ENCODE assay signal across 22 mouse cellular contexts in the genomic region with DNA sequence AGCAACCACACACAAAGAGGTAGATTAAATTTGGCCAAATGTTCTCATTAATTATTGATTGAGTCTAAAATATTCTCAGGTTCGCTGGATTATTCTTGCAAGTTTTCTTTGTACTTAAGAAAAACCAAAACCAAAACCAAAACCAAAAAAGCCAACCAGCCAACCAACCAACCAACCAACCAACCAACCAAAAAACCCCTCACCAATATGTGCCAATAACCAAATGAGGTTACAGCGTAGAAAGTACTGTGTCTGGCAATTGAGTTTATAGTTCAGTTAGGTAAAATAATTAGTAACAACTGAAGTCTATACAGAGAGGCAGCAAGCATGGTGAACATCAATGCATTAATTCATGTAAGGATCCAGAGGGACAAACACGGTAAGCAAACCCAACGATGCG. TPM values are rescaled to one million over a fixed set of nuclear protein-coding genes. Genes with fewer than 3 reads are reported as not detected.
DNase-seq lines count a peak whose midpoint lies in the region; ATAC-seq and TF ChIP-seq lines count a peak whose summit lies in the region.
"Had no signal": no experiment of that assay in that cellular context is flagged by ENCODE, and none has a peak within 500 bp of the region (broad histone marks: within the 10 kb centered on the region; RNA-seq: fewer than 3 reads in every experiment).

No protein-coding gene starts in this region.

- ATAC-seq in kidney, embryonic 16.5 days (ENCODE audit: low FRiP score, low TSS enrichment): no peak
- no peak for ATAC-seq in forebrain, embryonic 12.5 days (ENCODE audit: low FRiP score)
- ATAC-seq: forebrain, embryonic 15.5 days had no signal

- TF ChIP-seq EP300 in ES-Bruce4 (IDR thresholded peaks at IDR 0.05; ENCODE audit: insufficient read depth, low read depth, low read length): no peak

- H3K9me3 ChIP-seq in kidney, embryonic 16.5 days (ENCODE audit: low read length): no peaks in the 10 kb centered on the region
- H3K9me3 ChIP-seq in ES-Bruce4 (replicated peaks; ENCODE audit: control insufficient read depth, insufficient read depth, low read length, poor library complexity, severe bottlenecking): no peaks in the 10 kb centered on the region
- no peaks in the 10 kb centered on the region for H3K9me3 ChIP-seq in forebrain, embryonic 12.5 days
- H3K9me3 ChIP-seq: embryonic facial prominence, embryonic 15.5 days; forebrain, embryonic 10.5 days; forebrain, embryonic 15.5 days; hindbrain, embryonic 13.5 days had no signal

- H3K4me1 ChIP-seq in kidney, embryonic 16.5 days (ENCODE audit: insufficient read depth, low read length): no peaks in the 10 kb centered on the region
- peaks cover 4% of the 10 kb centered on the region; the same call in 1 of the 2 replicates for H3K4me1 ChIP-seq in spleen, adult 2 months (ENCODE audit: control insufficient read depth, insufficient read depth, insufficient read length)
- peaks cover 12% of the 10 kb centered on the region for H3K4me1 ChIP-seq in ES-Bruce4 (ENCODE audit: control insufficient read depth, insufficient read depth, low read length)
- 0 out of 2 replicates have a peak, but pooled peaks cover 4% of the 10 kb centered on the region for H3K4me1 ChIP-seq in forebrain, embryonic 12.5 days
- H3K4me1 ChIP-seq: embryonic facial prominence, embryonic 15.5 days; forebrain, embryonic 15.5 days; hindbrain, embryonic 13.5 days had no signal

- H3K36me3 ChIP-seq in kidney, embryonic 16.5 days (ENCODE audit: insufficient read depth, low read length): no peaks in the 10 kb centered on the region
- no peaks in the 10 kb centered on the region for H3K36me3 ChIP-seq in spleen, adult 2 months (ENCODE audit: control insufficient read depth, insufficient read depth, low read length)
- no peaks in the 10 kb centered on the region for H3K36me3 ChIP-seq in ES-Bruce4 (ENCODE audit: control insufficient read depth, insufficient read depth, low read length, poor library complexity, severe bottlenecking)
- no peaks in the 10 kb centered on the region for H3K36me3 ChIP-seq in splenic B cell, adult 2 months (ENCODE audit: control insufficient read depth, insufficient read depth, low read length, poor library complexity, severe bottlenecking)
- no peaks in the 10 kb centered on the region for H3K36me3 ChIP-seq in forebrain, embryonic 12.5 days (replicated peaks)
- H3K36me3 ChIP-seq: embryonic facial prominence, embryonic 15.5 days; forebrain, embryonic 10.5 days; forebrain, embryonic 15.5 days; hindbrain, embryonic 13.5 days had no signal

- whole genome bisulfite sequencing in kidney, embryonic 16.5 days: 71% methylated on average over 5 of the region's 5 CpGs
- WGBS in spleen, adult 2 months: 55% methylated on average over 5 of the region's 5 CpGs
- WGBS in forebrain, embryonic 12.5 days: 68% methylated on average over 5 of the region's 5 CpGs

- TF ChIP-seq CTCF in spleen, adult 2 months (IDR thresholded peaks at IDR 0.05; ENCODE audit: extremely low read depth, insufficient read depth, insufficient read length, insufficient replicate concordance): no peak
- TF ChIP-seq CTCF in ES-Bruce4 (IDR thresholded peaks at IDR 0.05; ENCODE audit: low read depth, low read length): no peak

- H3K9ac ChIP-seq in kidney, embryonic 16.5 days (replicated peaks; ENCODE audit: low read length): no peak overlapping the region
- 0 out of 2 replicates have a peak overlapping the region, but pooled peaks have one; percentile 19 for H3K9ac ChIP-seq in ES-Bruce4 (ENCODE audit: low read depth, poor library complexity, severe bottlenecking)
- H3K9ac ChIP-seq in forebrain, embryonic 12.5 days: no peak overlapping the region
- H3K9ac ChIP-seq: embryonic facial prominence, embryonic 15.5 days; forebrain, embryonic 15.5 days; hindbrain, embryonic 13.5 days had no signal

- no peak overlapping the region for H3K4me3 ChIP-seq in kidney, embryonic 16.5 days (ENCODE audit: low read length)
- peak overlapping the region; percentile 18; the same call in 1 of the 2 replicates for H3K4me3 ChIP-seq in spleen, adult 2 months (ENCODE audit: extremely low read depth, insufficient read depth, insufficient read length)
- H3K4me3 ChIP-seq in ES-Bruce4 (ENCODE audit: low read depth, low read length): no peak overlapping the region
- H3K4me3 ChIP-seq in forebrain, embryonic 12.5 days (replicated peaks): no peak overlapping the region
- H3K4me3 ChIP-seq: embryonic facial prominence, embryonic 15.5 days; erythroblast, embryonic 14.5 days; forebrain, embryonic 10.5 days; forebrain, embryonic 15.5 days; hindbrain, embryonic 13.5 days had no signal

- TF ChIP-seq POLR2A in spleen, adult 2 months (IDR thresholded peaks at IDR 0.05; ENCODE audit: low read depth, low read length): no peak
- no peak for TF ChIP-seq POLR2A in ES-Bruce4 (IDR thresholded peaks at IDR 0.05; ENCODE audit: insufficient read depth, low read length)

- no peak overlapping the region for H3K4me2 ChIP-seq in kidney, embryonic 16.5 days (replicated peaks; ENCODE audit: low read depth, low read length)
- H3K4me2 ChIP-seq in forebrain, embryonic 12.5 days: no peak overlapping the region
- H3K4me2 ChIP-seq: embryonic facial prominence, embryonic 15.5 days; forebrain, embryonic 15.5 days; hindbrain, embryonic 13.5 days had no signal

- H3K27ac ChIP-seq in kidney, embryonic 16.5 days (ENCODE audit: low read length): peak overlapping the region; percentile 58
- H3K27ac ChIP-seq in spleen, adult 2 months (ENCODE audit: insufficient read depth, low read length): no peak overlapping the region
- H3K27ac ChIP-seq in ES-Bruce4 (ENCODE audit: insufficient read depth, low read length): peak overlapping the region; percentile 87
- H3K27ac ChIP-seq in forebrain, embryonic 12.5 days: no peak overlapping the region
- H3K27ac ChIP-seq: embryonic facial prominence, embryonic 15.5 days; forebrain, embryonic 10.5 days; forebrain, embryonic 15.5 days; hindbrain, embryonic 13.5 days had no signal

- no peak for DNase-seq in kidney, postnatal 4 days
- no peak for DNase-seq in spleen, adult 2 months (ENCODE audit: low read depth in 1 of 2, low spot score in 2 of 2)
- DNase-seq in spleen, adult 18-20 months: no peak
- peak; percentile 49 for DNase-seq in splenic B cell, adult 2 months (ENCODE audit: low read depth, low spot score)
- no peak for DNase-seq in urinary bladder, adult 2 months (ENCODE audit: low spot score)
- DNase-seq: adrenal gland, adult 2 months; adrenal gland, postnatal 25 days; cerebellum, adult 2 months; cerebellum, postnatal 14 days; embryo, embryonic 11 days; gastrocnemius, postnatal 36 days; heart, adult 11 months; heart, postnatal 14 days had no signal

- no peaks in the 10 kb centered on the region for H3K27me3 ChIP-seq in kidney, embryonic 16.5 days (ENCODE audit: insufficient read depth, low read length)
- no peaks in the 10 kb centered on the region for H3K27me3 ChIP-seq in spleen, adult 2 months (ENCODE audit: control insufficient read depth, insufficient read depth, low read length)
- no peaks in the 10 kb centered on the region for H3K27me3 ChIP-seq in ES-Bruce4 (ENCODE audit: control insufficient read depth, insufficient read depth, low read length, poor library complexity, severe bottlenecking)
- H3K27me3 ChIP-seq in splenic B cell, adult 2 months (ENCODE audit: control insufficient read depth, insufficient read depth, low read length, poor library complexity, severe bottlenecking): no peaks in the 10 kb centered on the region
- H3K27me3 ChIP-seq in forebrain, embryonic 12.5 days: no peaks in the 10 kb centered on the region
- H3K27me3 ChIP-seq: embryonic facial prominence, embryonic 15.5 days; forebrain, embryonic 15.5 days; hindbrain, embryonic 13.5 days had no signal

RNA-seq across cellular contexts. Expression of gene Ccdc170, which starts 7.6 kb away (rescaled TPM):
- polyA plus RNA-seq in kidney, embryonic 16.5 days (2015; fragmentation: Nextera tagmentation; extraction: Ambion mirVana): 2.2 and 3.9 TPM in 2 replicates
- not detected in 2 replicates for polyA plus RNA-seq in spleen, adult 2 months (2012; rRNA removed)
- 4.2 and 6.8 TPM in 2 replicates for polyA plus RNA-seq in ES-Bruce4 (2011; ENCODE audit: insufficient read depth, insufficient read length, low read depth, missing spikeins)
- polyA plus RNA-seq in urinary bladder, adult 2 months (2012; rRNA removed): 0.30 and 0.65 TPM in 2 replicates
- 0.10 TPM in 1 of 2 replicates, not detected in the other for polyA plus RNA-seq in forebrain, embryonic 12.5 days (2016; fragmentation: Nextera tagmentation; extraction: Ambion mirVana)
- polyA plus RNA-seq: erythroblast, embryonic 14.5 days; forebrain, embryonic 10.5 days; heart, embryonic 14.5 days had no signal

RNA-seq across cellular contexts. Expression of gene Armt1, which starts 57.6 kb away (rescaled TPM):
- 23.8 and 29.0 TPM in 2 replicates for polyA plus RNA-seq in kidney, embryonic 16.5 days (2015; fragmentation: Nextera tagmentation; extraction: Ambion mirVana)
- 7.5 and 8.4 TPM in 2 replicates for polyA plus RNA-seq in spleen, adult 2 months (2012; rRNA removed)
- polyA plus RNA-seq in ES-Bruce4 (2011; ENCODE audit: insufficient read depth, insufficient read length, low read depth, missing spikeins): 80.4 and 84.0 TPM in 2 replicates
- polyA plus RNA-seq in urinary bladder, adult 2 months (2012; rRNA removed): 13.0 and 14.6 TPM in 2 replicates
- 23.1 and 24.3 TPM in 2 replicates for polyA plus RNA-seq in forebrain, embryonic 12.5 days (2016; fragmentation: Nextera tagmentation; extraction: Ambion mirVana)

RNA-seq across cellular contexts. Expression of gene Rmnd1, which starts 57.7 kb away (rescaled TPM):
- polyA plus RNA-seq in kidney, embryonic 16.5 days (2015; fragmentation: Nextera tagmentation; extraction: Ambion mirVana): 65.2 and 71.0 TPM in 2 replicates
- polyA plus RNA-seq in spleen, adult 2 months (2012; rRNA removed): 19.0 and 20.4 TPM in 2 replicates
- polyA plus RNA-seq in ES-Bruce4 (2011; ENCODE audit: insufficient read depth, insufficient read length, low read depth, missing spikeins): 72.8 and 77.1 TPM in 2 replicates
- polyA plus RNA-seq in urinary bladder, adult 2 months (2012; rRNA removed): 43.3 and 49.1 TPM in 2 replicates
- 48.7 and 53.3 TPM in 2 replicates for polyA plus RNA-seq in forebrain, embryonic 12.5 days (2016; fragmentation: Nextera tagmentation; extraction: Ambion mirVana)

Comparison
In these comparisons a context has a peak if more than half of its experiments do, and no peak if none do; other contexts are left out.
1. H3K27ac ChIP-seq: peak in kidney, embryonic 16.5 days (single experiment) and ES-Bruce4 (single experiment); none in spleen, adult 2 months (single experiment) and forebrain, embryonic 12.5 days (single experiment).